12 mouse cellular contexts compared by ENCODE assay signal in the genomic region with DNA sequence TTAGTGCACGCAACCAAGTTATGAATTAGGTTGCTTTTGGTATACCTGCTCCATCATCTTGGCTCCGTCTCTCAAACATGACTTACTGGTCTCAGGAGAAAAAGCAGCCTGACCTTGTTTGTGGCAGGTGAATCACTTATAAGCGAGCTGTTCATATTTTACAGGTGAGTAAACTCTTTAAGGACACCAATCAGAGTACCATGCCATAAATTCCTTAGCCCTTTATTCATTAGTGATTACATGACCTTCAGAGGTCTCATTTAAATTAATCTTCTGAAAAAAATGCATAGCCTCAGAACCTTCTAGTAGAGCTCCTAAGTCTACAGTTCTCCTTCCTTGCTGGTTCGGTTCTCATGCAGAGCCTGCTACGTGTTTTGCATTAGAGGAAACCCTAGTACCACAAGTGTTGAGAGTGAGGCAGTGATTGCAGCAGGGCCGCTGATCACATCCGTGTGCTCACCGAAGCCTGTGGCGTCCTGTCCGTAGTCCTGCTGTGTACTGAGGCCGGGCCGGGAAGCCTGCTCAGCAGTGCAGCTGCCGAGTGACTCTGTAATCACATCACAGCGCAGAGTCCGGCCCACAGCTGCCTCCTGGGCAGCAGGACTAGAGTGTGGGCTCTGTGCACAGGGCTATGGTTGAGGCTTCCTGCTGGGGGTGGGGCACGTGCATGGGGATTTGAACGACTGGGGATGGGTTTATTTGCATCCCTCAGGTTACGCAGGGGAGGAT. TPM values are rescaled to one million over a fixed set of nuclear protein-coding genes. Genes with fewer than 3 reads are reported as not detected.
A peak's percentile ranks its signal among the peaks of the same experiment; 100 is the strongest.
DNase-seq lines count a peak whose midpoint lies in the region; ATAC-seq lines count a peak whose summit lies in the region.
"Had no signal": no experiment of that assay in that cellular context is flagged by ENCODE, and none has a peak within 500 bp of the region (broad histone marks: within the 10 kb centered on the region; RNA-seq: fewer than 3 reads in every experiment).

No protein-coding gene starts in this region.

- no peak overlapping the region for H3K4me3 ChIP-seq in hindbrain, embryonic 10.5 days
- H3K4me3 ChIP-seq in hindbrain, embryonic 12.5 days = no peak overlapping the region
- H3K4me3 ChIP-seq in lung, embryonic 16.5 days (ENCODE audit: low read length) = no peak overlapping the region
- no peak overlapping the region for H3K4me3 ChIP-seq in intestine, embryonic 16.5 days (ENCODE audit: low read length)
- H3K4me3 ChIP-seq: liver, embryonic 13.5 days had no signal

- DNase-seq in adrenal gland, adult (ENCODE audit: inconsistent age in 2 of 2, low spot score in 1 of 2) = peak; percentile 7 to 32
- no peak for DNase-seq in adrenal gland, postnatal 14 days
- DNase-seq in hindbrain, embryonic 10.5 days (ENCODE audit: low spot score) = peak; percentile 8
- no peak for DNase-seq in lung, postnatal 4 days
- DNase-seq in adrenal gland, postnatal 36 days = no peak
- DNase-seq: liver, embryonic 13.5 days; spleen, adult 18-20 months; thymus, postnatal 36 days had no signal

- H3K36me3 ChIP-seq in hindbrain, embryonic 10.5 days = no peaks in the 10 kb centered on the region
- H3K36me3 ChIP-seq in hindbrain, embryonic 12.5 days = no peaks in the 10 kb centered on the region
- no peaks in the 10 kb centered on the region for H3K36me3 ChIP-seq in lung, embryonic 16.5 days (ENCODE audit: control insufficient read depth, insufficient read depth, low read length)
- H3K36me3 ChIP-seq in intestine, embryonic 16.5 days (ENCODE audit: control insufficient read depth, insufficient read depth, low read length) = no peaks in the 10 kb centered on the region
- H3K36me3 ChIP-seq: liver, embryonic 13.5 days had no signal

- no peaks in the 10 kb centered on the region for H3K9me3 ChIP-seq in hindbrain, embryonic 10.5 days
- no peaks in the 10 kb centered on the region for H3K9me3 ChIP-seq in hindbrain, embryonic 12.5 days (replicated peaks)
- H3K9me3 ChIP-seq in lung, embryonic 16.5 days (ENCODE audit: control insufficient read depth, low read length) = no peaks in the 10 kb centered on the region
- H3K9me3 ChIP-seq in intestine, embryonic 16.5 days (ENCODE audit: control insufficient read depth, low read length) = no peaks in the 10 kb centered on the region
- H3K9me3 ChIP-seq: liver, embryonic 13.5 days had no signal

- H3K27ac ChIP-seq in hindbrain, embryonic 10.5 days = no peak overlapping the region
- no peak overlapping the region for H3K27ac ChIP-seq in hindbrain, embryonic 12.5 days
- peak overlapping the region; percentile 84 for H3K27ac ChIP-seq in lung, embryonic 16.5 days (ENCODE audit: low read length)
- H3K27ac ChIP-seq in intestine, embryonic 16.5 days (ENCODE audit: low read length) = no peak overlapping the region
- H3K27ac ChIP-seq: liver, embryonic 13.5 days had no signal

- no peak for ATAC-seq in hindbrain, embryonic 12.5 days (ENCODE audit: low FRiP score)
- peak; percentile 8; the same call in 1 of the 2 replicates for ATAC-seq in lung, embryonic 16.5 days (ENCODE audit: low read depth)
- peak; percentile 52; the same call in 1 of the 2 replicates for ATAC-seq in intestine, embryonic 16.5 days

- H3K4me1 ChIP-seq in hindbrain, embryonic 10.5 days (replicated peaks) = peaks cover 25% of the 10 kb centered on the region
- peaks cover 4% of the 10 kb centered on the region for H3K4me1 ChIP-seq in hindbrain, embryonic 12.5 days
- peaks cover 38% of the 10 kb centered on the region for H3K4me1 ChIP-seq in lung, embryonic 16.5 days (replicated peaks; ENCODE audit: control insufficient read depth, insufficient read depth, low read length)
- H3K4me1 ChIP-seq in intestine, embryonic 16.5 days (ENCODE audit: control insufficient read depth, insufficient read depth, low read length) = peaks cover 19% of the 10 kb centered on the region

- WGBS in hindbrain, embryonic 10.5 days = 37% methylated on average over 18 of the region's 18 CpGs
- 34% methylated on average over 18 of the region's 18 CpGs for WGBS in hindbrain, embryonic 12.5 days
- 49% methylated on average over 18 of the region's 18 CpGs for WGBS in lung, embryonic 16.5 days
- 48% methylated on average over 18 of the region's 18 CpGs for WGBS in intestine, embryonic 16.5 days

- H3K9ac ChIP-seq in hindbrain, embryonic 12.5 days = no peak overlapping the region
- 0 out of 2 replicates have a peak overlapping the region, but pooled peaks have one; percentile 3 for H3K9ac ChIP-seq in lung, embryonic 16.5 days (ENCODE audit: low read length)
- no peak overlapping the region for H3K9ac ChIP-seq in intestine, embryonic 16.5 days (ENCODE audit: low read depth, low read length)
- H3K9ac ChIP-seq: forebrain, postnatal 0 days; liver, embryonic 13.5 days had no signal

- H3K27me3 ChIP-seq in hindbrain, embryonic 10.5 days (ENCODE audit: insufficient read depth, poor library complexity, severe bottlenecking) = no peaks in the 10 kb centered on the region
- no peaks in the 10 kb centered on the region for H3K27me3 ChIP-seq in hindbrain, embryonic 12.5 days
- H3K27me3 ChIP-seq in lung, embryonic 16.5 days (ENCODE audit: control insufficient read depth, insufficient read depth, low read depth, low read length) = no peaks in the 10 kb centered on the region
- no peaks in the 10 kb centered on the region for H3K27me3 ChIP-seq in intestine, embryonic 16.5 days (replicated peaks; ENCODE audit: control insufficient read depth, insufficient read depth, low read length)
- H3K27me3 ChIP-seq: liver, embryonic 13.5 days had no signal

- H3K4me2 ChIP-seq in hindbrain, embryonic 12.5 days (replicated peaks) = no peak overlapping the region
- H3K4me2 ChIP-seq in lung, embryonic 16.5 days (ENCODE audit: low read depth, low read length) = no peak overlapping the region
- no peak overlapping the region for H3K4me2 ChIP-seq in intestine, embryonic 16.5 days (ENCODE audit: low read depth, low read length)
- H3K4me2 ChIP-seq: liver, embryonic 13.5 days had no signal

RNA-seq across cellular contexts. Expression of a gene that starts 23.9 kb away (rescaled TPM):
- total RNA-seq in adrenal gland, postnatal 14 days (2021) = 76.6 and 87.4 TPM in 2 replicates
- polyA plus RNA-seq in hindbrain, embryonic 10.5 days (2016; fragmentation: Nextera tagmentation; extraction: Ambion mirVana) = 2.9 and 4.2 TPM in 2 replicates
- 5.1 and 7.0 TPM in 2 replicates for polyA plus RNA-seq in hindbrain, embryonic 12.5 days (2016; fragmentation: Nextera tagmentation; extraction: Ambion mirVana)
- 5.4 and 5.7 TPM in 2 replicates for polyA plus RNA-seq in lung, embryonic 16.5 days (2015; fragmentation: Nextera tagmentation; extraction: Ambion mirVana)
- polyA plus RNA-seq in intestine, embryonic 16.5 days (2015; fragmentation: Nextera tagmentation; extraction: Ambion mirVana) = 3.1 and 3.2 TPM in 2 replicates
- 100 to 1,000 TPM in 1 of 2 experiments, 10 to 100 TPM in 1; 79.1 to 106 TPM for total RNA-seq in adrenal gland, postnatal 36 days (2021)

Comparison
In these comparisons a context has a peak if more than half of its experiments do, and no peak if none do; other contexts are left out.
1. DNase-seq: peak in adrenal gland, adult (2 of 2) and hindbrain, embryonic 10.5 days (single experiment); none in adrenal gland, postnatal 14 days (single experiment), lung, postnatal 4 days (0 of 2) and adrenal gland, postnatal 36 days (0 of 2).